Mouse (Mus musculus): ENCODE data around the gene Ddr2.
A peak's percentile ranks its signal among the peaks of the same experiment; 100 is the strongest.

The Ddr2 gene

DNA sequence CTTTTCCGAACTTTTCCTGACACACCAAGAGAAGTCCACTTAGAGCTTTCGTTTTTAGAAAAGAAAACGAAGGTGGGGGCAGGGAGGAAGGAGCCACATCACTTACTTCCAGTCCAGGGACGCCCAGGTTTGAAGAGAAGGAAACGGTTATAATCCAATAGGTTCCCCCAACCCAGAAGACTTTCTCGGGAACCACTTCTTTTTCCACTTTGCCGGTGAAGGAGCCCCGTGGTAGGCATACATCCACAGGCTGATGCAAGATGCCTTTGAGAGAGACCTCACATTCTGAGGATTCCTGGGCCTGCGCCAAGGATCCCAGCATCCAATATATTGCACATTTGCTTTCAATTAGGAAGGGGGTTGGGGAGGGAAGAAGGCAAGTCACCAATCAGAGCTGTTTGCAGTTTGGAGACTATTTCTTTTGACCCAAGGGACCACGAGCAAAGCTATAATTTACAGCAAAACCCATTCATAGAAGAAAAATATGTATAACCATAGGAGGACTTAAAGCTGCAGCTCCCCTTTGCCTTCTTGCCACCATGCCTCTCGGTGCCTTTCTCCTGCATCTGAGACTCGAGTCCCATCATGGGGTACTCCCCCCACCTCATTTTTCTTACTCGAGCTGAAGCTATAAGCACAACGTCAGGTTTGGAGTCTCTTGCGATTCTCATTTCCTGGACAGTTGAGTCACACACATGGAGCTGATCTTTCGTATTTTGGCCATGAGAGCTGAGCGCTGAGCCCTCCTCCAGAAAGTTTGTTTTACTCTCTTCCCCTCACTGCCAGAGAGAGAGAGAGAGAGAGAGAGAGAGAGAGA, at the start of gene Ddr2:
TSS of gene Ddr2 (minus strand) at position 247 of the 817 bp plus-strand sequence.
- DNase-seq (ENCODE audit: low read depth, low spot score), result peak; percentile 78

DNA sequence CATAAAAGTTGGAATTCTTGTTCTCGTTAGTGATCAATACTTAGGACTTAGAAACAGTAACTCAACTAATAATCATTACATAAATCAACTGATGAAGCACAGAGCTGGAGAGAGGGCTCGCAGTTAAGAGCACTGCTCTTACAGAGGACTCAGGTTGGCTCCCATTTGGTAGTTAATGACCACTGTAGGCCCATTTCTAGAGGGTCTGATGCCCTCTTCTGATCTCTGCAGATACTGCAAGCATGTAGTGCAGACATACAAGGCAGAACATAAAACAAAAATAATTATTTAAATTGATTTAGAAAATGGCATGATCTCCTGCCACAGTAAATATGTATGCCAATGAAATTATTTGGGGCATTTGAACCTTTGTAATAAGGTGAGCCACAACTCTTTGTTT, 49.1 kb upstream of the Ddr2 start:
- no peak for DNase-seq (ENCODE audit: low read depth, low spot score)

DNA sequence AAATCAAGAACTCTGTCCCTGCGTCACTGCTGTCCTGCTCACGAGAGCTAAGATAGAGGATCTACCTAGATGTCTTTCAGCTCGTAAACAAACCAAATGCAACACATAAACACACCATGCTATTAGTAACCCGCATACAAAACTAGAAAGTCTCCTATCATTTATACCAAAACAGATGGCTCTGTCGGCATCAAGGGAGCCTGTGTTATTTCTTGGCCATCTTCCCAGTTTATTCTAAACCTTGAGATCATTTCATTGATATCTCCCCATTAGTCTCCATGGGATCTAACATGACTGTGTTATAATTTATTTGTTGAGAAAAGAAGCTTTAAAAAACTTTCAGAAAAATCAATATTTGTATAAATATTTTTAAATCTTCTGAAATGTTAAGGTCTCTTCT, 45.2 kb upstream of the Ddr2 start:
- DNase-seq (ENCODE audit: low read depth, low spot score), result no peak

DNA sequence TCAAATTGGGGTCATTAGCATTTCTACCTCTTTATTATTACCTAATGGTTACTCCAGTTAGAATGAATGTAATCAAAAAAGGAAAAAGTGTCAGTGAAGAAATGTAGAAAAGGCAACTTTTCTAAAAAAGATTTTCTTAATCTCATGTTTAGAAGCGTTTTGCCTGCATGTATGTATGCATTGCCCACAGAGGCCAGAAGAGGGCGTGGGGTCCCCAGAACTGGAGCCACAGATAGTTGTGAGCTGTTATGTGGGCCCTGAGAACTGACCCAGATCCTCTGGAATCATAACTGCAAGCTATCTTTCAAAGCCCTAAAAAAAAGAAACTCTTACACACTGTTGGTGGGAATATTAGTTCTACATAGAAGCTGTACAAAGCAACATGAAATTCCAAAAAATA, 44.7 kb upstream of the Ddr2 start:
- no peak for DNase-seq (ENCODE audit: low read depth, low spot score)

DNA sequence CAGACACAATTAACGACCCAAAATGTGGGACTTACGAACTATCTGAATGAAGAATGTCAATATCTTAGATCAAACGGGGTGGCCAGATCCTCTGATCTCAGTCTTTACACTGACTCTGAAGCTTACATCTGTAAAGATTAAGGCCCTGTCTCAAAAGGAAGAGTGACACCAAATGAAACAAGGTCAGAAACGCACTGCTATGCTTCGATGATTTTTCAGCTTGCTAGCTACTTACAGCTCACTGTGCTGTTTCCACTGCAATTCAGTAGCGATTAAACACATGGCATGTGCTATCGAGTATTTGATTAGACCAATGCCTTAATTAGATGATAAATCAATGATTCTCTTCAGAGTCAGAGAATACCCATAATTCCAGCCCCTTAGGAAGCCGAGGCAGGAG, 43.4 kb upstream of the Ddr2 start:
- no peak for DNase-seq (ENCODE audit: low read depth, low spot score)

DNA sequence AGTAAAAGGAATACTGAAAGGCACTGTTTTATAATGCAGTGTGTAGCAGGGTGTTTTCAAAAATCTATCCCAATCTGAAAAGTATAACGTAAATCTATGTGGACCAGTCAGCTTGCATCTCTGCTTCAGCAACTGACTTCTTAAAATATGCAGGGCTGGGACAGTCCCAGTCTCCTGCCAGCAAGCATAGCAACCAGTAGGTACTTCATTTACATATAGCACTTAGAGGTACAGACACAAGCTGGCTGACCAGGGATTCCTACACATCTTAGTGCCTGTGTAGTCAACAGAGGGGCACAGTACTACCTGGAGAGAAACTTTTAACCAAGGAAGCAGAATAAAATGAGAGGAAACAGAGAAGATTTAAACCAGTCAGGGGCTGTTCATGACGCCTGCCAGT, 42.0 kb upstream of the Ddr2 start:
- no peak for DNase-seq (ENCODE audit: low read depth, low spot score)

DNA sequence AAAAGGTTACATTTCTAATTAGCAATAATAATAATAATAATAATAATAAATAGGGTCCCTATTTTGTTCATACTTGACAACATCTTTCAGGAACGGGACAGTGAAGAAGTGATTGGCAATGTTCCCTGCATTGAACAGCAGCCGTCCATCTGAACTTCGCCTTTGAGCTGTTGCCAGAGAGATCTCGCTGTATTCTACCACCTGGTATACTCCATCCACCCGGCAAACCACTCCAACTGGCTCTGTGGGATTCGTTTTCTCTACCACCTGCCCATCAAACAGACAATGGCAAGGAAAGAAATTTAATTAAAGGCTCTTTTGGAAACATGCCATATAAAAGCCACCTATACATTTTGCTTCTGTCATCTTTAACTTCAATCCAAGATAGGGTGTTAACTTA, 40.3 kb upstream of the Ddr2 start:
- DNase-seq (ENCODE audit: low read depth, low spot score), result no peak

DNA sequence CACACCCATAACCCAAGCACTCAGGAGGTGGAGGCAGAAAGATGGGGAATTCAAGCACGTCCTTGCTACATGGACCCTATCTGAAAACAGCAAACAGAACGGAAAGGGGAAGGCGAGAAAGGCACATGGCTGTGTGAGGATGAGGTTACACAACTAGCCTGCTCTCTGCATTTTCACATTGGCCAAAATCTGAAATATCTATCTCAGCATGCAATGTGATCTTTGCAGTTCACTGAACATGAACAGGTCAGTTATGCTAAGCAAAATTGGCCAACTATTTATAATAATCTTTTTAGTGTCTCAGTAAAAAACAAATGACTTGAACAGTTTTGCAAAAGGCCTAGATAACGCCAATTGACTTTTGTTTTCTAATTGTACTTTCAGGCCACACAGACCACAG, 39.2 kb upstream of the Ddr2 start:
- DNase-seq (ENCODE audit: low read depth, low spot score), result no peak

DNA sequence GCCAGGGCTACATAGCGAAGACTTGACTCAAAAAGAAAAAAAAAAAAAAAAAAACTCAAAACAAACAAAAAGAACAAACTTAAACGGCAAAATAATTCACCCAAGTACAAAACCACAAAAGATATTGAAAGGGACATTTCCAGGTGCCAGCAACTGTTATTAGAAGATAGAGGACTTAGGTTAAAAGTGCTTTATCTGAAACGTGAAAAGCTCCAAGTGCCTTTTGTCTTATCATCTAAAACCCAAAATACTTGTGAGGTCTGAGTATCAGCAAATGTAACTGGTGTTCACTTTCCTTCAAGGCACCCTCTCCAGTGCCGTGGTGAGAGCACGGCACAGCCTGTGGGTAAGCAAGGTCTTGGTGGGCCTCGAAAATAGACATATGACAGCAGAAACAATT, 38.0 kb upstream of the Ddr2 start:
- DNase-seq (ENCODE audit: low read depth, low spot score), result no peak

DNA sequence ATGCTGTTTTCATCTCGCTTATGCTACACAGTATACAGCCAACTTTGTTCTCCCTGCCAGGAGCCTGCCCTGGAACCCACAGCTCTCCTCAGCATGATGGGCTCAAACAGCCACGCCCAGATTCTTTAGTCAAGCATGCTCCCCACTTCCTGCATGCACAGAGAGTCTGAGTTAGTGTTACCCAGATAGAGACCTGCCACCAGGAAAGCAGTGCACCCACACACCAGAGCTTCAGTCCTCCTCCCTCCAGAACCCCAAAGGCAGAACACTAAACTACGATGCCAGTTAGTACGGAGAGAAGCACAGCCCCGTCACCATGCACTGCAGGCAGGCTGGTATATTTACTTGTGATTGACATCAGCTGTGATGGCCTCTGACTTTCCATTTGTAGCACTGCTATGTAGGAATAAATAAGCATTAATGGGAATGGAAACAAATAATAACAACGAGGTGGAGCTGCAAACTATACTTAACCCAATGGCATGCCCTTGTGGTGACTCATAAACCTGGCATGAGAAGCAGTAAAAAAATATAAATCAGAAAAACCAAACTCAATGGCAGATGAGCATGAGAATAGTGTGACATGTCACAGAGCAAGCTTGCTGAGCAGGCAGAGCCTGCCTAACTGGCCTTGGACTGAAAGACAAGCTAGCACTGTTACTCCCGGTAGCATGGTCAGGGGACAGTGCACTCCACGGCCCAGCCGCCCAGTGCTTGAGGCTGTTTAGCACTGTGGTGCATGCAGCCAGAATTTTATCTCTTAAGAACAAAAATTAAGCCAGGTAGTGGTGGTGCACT, 37.3 kb upstream of the Ddr2 start:
- no peak for DNase-seq (ENCODE audit: low read depth, low spot score)

DNA sequence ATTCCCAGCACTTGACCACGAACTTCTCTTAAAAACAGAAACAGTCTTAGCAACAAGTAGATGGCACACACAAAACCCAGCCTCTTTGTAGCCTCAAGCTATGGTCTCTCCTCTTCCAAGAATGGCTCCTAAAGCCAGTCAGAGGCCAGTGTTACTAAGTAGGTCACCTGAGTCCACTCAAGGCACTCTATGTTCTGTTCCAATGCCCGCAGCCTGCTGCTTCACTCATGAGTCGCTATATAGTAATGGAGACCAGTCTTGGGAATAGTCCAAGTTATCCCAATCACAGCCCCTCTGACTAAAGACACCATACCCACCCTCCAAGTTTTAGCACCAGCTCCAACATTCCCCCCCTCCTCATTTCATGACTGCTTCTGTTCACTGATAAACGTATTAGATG, 35.0 kb upstream of the Ddr2 start:
- no peak for DNase-seq (ENCODE audit: low read depth, low spot score)

DNA sequence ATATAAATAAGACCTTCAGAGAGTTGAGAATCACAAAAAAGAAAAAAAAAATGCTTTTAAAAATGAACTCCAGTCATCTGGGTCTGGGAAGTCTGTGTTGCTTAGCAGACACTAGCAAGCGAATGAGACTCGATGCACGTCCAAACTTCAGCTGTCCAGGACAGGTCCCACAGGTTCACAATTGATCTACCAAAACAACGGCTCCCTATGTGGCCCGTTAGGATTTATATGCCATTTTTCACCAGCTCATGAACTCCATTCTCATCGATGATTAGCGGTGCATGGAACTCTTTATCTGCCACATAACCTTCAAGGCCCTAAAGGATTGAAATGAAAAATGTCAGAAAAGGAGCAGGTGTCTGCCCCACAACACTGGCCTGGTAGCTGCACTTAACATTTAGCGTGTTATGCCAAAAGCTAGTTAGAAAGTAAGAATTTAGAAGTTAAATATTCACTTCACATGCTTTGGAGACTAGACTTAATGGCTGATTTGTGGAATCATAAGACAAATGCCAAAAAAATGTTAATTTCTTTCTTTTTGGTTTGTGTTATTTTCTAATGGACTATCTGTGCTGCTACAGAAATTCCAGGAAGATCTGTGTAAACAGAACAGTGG, 31.8 kb upstream of the Ddr2 start:
- no peak for DNase-seq (ENCODE audit: low read depth, low spot score)

DNA sequence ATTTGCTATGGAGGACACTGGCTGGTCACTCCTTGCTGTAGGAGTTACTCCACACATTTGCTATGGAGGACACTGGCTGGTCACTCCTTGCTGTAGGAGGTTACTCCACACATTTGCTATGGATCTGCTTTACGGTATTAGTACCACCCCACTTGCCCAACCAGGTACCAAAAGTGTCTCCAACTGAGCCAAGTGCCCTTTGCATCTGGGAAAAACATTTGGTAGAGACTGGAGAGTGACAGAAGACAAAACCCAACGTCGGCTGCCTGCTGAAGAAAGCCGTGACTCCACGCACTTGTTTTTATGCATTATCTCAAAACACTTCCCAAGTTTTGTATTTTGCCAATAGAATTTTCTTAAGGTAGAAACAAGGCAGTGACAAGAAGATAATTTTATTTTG, 31.1 kb upstream of the Ddr2 start:
- DNase-seq (ENCODE audit: low read depth, low spot score), result no peak

DNA sequence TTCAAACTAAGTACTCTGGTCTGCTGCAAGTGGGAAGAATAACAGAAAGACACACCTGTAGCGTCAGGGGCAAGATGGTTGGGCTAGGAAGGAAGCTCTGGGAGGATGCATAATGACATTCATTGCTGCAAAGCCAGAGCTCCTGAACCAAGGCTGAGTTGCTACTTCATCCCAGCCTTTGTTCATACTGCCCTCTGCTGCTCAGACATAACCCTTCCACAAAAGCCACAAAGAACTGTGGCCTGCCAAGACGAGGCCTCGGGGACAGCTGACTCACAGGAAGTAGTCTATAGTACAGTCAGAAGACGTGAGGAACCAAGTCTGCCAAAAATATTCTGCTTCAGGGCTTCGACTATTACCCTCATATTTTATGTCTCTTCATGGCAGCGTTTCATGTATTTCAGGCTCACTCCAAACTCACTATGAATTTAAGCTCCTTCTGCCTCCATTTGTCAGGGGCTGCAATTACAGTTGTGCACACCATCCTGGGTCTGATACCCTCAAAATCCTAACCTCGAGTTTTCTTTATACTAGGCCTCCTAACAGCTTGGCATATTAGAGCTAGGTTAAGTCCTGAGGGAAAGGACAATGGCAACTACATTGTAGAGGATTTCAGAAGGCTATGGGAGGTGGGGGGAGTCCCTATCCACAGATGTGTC, 25.9 kb upstream of the Ddr2 start:
- DNase-seq (ENCODE audit: low read depth, low spot score), result peak; percentile 51

DNA sequence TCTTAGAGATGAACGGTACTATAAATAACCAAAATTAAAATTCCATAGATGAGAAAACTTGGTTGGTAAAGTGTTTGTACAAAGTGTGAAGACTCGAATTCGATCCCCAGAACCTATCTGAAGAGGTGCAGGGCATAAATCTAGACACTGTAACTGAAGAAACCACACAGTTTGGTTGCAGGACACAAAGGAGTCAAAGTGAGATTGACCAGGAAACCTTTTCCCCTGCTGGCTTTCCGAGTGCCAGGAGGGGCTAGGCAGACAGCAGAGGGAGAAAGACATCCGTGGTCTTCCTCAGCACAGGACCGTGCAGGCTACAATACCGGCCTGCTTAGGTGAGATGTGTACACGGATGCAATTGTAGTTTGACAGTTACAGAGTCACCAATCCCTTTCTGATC, 23.7 kb upstream of the Ddr2 start:
- no peak for DNase-seq (ENCODE audit: low read depth, low spot score)

DNA sequence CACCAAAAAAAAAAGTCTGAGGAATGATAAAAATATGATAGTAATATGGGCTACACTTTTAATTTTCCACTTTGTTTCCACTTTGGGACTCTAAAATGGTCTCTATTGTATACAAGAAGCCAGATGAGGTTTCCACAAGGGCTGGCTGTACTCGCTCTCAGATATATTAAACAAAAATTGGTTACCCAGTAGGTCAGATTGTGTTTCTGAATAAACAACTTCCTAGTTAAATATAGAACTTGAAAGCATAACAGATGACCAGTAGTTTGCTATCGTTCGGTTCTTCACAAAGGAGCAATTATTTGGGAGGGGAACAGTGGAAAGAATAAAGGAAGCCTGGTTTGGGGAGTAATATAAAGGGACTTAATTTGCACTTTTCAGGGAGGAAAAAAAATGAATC, 20.4 kb upstream of the Ddr2 start:
- DNase-seq (ENCODE audit: low read depth, low spot score), result no peak

DNA sequence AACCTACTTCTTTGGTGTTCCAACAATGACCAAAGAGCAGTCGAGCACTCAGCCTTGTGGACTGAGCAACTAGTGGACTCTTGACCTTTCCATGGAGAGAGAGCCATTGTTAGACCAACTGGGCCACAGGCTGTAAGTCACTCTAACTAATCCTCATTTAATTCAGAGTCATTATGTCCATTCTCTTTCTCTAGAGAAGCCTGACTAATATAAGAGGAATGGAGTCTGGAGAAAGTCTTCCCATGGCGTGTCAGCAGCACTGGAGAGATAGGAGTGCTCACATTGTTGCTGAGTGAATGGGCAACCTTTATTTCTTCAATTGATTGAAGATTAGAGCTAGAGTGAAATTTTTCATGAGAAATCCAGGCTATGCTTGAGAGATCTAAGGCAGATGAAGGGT, 14.1 kb upstream of the Ddr2 start:
- DNase-seq (ENCODE audit: low read depth, low spot score), result no peak

DNA sequence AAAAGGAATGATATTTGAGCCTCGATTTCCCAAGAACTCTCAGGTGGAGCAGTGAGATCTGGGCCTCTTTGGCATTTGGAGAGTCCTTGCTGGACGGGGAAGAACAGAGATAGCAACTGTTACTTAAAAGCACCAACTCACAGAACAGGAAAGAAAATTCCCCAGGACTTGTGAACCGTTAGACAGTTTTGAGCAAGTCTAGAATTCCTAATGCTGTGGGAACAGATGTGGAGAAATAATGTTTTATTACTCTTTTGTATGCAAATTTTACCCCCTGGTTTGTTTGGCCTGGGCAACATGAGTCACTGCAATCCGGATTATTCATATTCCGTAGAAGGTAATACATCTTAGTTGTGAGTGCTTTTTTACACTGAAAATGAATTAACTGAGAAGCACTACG, 3.1 kb upstream of the Ddr2 start:
- DNase-seq (ENCODE audit: low read depth, low spot score), result no peak

DNA sequence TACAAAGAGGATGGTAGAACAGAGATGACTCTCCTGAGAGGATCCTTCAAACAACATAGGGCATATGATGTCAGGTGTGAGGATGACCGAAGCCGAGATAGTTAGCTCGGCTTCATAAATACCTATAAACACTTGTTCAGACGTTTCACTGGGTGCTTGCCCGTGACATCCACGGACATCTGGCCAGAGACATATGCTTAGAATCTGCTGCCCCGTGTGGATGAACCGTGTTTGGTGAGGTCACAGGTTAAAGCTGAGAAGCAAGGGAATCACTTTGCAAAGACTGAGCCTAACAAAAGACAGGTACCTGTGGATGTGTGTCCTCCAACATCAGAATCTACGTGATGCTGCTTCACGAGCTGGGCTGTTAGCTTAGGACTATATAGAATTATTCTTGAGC, 1.7 kb upstream of the Ddr2 start:
- no peak for DNase-seq (ENCODE audit: low read depth, low spot score)

DNA sequence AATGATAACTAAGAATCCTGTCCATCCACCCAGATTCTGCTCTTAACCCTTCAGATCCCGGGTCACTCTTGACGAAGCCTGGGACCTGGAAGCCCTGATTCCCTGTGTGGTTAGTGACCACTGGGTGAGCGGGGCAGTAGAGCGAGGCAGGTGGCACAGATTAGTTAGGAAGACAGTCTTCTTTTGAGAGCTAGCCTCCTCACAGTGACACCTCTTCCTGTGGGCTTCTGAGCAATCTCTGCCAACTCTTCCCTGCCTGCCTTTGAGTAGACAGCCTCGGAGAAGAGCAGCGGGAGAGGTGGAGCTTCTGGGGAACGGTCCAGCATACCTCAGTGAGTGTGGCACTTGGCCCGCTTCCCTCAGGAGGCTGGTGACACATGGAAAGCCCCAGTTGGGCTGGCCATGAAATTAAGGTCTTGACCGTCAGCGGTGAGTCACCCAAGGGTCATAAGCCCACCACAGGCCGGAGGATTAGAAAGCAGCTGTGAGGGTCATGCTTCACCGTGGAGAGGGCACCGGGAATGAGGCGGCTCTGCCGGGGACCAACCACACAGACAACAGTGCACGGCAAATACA, 1.2 kb upstream of the Ddr2 start:
- no peak for DNase-seq (ENCODE audit: low read depth, low spot score)

DNA sequence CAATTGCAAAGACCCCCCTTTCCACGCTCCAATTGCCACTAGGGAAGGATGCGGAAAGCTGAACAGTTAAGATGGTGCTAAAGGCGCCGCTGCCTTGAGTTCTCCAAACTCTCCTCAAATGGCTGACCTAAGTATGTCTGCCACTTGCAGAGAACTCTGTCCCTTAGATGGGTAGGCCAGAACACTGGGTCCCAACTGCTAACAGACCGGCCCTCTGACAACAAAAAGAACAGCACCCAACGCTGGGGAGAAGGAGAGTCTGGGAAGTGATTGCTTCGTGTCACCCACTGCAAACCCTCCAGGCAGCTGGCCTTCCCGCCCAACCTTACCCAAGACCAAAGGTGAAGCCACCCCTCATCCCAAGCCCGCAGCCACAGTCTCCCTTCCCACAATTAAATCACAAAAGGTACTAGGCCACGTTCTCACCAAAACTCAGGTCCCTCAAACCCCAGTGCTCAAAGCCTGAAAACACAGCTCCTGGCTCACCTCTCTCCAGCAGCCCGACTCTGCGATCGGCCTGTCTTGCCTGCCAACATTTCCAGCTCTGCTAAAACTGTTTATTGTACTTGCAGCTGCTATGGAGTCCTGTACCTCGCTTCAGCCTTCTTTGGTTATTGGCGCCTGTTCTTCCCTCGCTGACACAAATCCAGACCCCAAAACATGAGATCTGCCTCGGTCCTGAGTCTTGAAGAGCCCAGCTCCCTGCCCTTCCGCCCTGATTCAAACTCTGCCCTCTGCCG, 616 bp downstream of the Ddr2 start:
- DNase-seq (ENCODE audit: low read depth, low spot score), result no peak

Data from embryo, embryonic 11.5 days (tissue).